Mouse (Mus musculus) layer of hippocampus, adult 9-10 months (tissue): ENCODE measurements around the gene Slc25a12.
"Not testable (repeated sequence)": the region's sequence is repeated elsewhere in the genome, so short reads cannot be mapped to it uniquely, and the experiment has no call there.

Experiments used
- DNase-seq: peaks from one replicate; pipeline ENCODE4 v3.0.0; 2022; ENCODE audit warnings: low spot score

Gene Slc25a12

DNA sequence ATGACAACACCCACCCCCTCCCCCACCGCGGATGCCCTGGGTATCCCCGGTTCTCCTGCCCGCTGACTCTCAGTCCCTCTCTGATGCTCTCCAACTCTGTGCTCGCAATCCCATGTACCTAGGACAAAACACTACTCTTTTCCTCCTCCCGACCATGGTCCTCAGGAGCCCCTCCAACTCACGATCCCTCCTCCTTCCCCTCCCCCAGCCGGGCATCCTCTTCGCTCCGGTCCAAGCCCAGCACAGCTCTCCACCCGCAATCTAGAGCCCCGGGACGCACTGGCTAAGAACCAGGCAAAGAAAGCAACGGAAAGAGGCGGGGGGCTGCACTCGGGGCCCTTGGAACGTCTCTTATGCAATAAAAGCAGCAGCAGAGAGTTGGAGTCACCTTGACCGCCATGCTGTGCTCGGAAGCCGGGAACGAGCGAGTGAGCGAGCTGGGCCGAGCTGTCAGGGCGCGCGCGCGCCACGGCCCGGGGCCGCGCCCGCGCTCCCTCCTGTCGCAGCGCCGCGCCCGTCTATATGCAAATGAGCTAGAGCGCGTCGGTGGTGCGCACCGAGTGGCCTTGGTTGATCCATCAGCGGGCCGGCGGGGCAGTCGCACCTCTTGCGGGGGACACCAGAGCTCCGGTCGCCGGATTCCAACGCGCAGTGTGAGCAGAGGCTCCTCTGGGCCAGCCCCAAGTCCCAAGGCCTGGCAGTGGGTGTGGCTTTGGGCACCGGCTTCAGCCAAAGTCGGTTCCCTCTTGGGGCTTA lies at the start of gene Slc25a12:
Slc25a12 (minus strand) TSS at position 625 of the 756 bp plus-strand sequence.
- peak; percentile 49 for DNase-seq

DNA sequence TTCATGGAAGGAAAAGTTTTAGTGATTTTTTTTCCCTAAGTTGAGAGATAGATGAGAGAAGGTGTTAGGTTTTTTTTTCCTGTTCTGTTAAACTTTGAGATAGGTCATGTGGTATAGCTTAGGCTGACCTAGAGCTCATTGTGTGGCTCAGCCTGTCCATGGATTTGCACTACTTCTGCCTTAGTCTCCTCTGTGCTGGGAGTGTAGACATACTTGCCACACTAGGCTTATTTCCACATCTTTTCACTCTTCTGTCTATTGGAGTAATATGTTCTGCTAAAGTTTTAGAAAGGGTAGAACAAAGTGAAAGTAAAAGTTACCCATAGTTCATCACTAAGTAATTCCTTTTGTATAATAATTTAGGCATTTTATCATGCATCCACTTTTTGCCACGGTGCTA lies 38.1 kb upstream of the Slc25a12 start:
- no peak for DNase-seq

DNA sequence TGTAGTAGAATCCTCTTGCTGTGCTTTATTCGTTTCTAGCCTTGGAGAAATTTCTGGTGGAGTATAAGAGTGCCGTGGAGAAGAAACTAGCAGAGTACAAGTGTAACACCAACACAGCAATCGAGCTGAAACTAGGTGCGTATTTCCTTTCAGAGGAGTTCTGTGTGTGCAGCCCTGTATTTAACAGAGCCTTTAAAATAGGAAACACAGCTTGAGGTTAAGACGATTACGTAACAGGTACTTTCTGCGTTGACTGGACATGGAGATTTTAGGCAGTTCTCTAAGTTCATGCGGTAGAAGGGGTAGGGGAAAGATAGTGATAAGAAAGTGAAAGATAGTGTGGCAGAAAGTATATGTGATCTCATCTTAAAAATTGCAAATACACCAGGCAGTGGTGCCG lies 22.3 kb upstream of the Slc25a12 start:
- no peak for DNase-seq

GRCm38 (mm10) chr2:71388951-71389763 lies 21.6 kb upstream of the Slc25a12 start, which contains the start of gene Hat1:
Gene Hat1, plus strand, starts transcription at chr2:71388958.
- DNase-seq: peak; percentile 84

DNA sequence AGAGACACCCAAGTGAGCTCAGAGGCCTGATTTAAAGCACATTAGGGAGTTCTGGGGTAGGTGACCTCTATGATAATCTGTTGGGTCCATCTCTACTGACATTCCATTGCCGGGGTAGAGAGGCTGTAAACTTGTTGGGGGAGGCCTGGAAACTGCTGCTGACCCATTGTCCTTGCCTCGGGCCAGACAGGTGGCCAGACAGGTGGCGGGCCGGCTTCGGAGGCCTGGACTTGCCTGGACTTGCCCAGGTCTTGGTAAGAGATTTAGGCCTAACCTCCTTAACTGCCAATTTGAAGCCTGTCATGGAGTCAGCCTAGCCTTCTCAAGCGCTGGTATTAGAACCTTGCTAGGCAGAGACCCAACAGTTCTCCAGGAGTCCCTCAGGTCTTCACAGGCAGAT lies 20.2 kb upstream of the Slc25a12 start:
- DNase-seq: no peak

DNA sequence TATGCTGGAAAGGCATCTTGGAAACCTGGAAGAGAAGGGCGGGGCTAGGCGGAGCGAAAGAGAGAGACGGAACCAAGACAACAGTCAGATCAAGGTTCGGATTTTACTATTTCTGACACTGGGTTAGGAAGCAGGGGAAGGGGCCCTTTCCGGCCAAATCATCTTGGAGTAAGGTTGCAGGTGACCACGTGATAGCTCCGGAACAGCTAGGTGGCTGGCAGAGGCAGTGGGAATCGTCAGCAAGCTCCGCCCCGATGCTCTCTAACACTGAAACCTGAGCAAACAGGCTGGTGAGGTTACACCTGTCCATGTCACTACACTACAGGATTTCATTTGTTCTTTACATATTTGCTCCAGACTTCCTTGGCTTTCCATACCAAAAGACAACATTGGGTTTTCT lies 16.3 kb upstream of the Slc25a12 start:
- no peak for DNase-seq

DNA sequence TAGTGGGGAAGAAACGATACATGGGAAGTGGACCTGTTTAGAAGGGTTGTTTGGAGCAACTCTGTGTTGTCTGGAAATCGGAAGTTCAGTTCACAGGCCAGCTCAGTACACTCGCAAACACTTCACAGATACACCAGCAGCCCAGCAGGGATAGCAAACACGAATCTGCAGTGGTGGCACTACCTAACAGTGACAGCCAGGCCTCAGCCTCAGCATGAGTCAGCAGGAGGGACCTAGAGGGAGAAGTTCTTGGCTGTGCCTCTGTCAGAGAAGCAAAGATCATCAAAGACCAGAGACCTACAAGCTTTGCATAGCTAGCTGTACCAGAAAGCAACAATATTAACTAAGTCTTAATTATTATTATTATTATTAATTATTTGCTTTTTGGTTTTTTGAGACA lies 14.4 kb upstream of the Slc25a12 start:
- DNase-seq: no peak

DNA sequence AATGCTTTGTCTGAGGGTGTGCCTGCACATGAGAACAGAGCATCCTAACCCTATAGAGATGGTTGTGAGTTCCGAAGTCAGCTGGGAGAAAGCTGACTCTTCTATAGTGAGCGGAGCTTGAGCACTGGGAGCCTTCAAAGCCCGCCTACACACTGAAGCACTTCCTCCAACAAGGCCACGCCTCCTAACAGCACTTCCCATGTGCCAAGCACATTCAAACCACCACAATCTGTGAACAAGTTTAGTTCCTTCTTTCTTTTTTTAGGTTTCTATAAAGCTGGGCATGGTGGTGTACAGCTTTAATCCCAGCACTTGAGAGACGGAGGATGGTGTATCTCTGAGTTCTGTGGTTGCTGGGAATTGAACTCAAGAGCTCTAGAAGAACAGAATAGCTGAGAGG lies 9.9 kb upstream of the Slc25a12 start:
- DNase-seq: no peak

DNA sequence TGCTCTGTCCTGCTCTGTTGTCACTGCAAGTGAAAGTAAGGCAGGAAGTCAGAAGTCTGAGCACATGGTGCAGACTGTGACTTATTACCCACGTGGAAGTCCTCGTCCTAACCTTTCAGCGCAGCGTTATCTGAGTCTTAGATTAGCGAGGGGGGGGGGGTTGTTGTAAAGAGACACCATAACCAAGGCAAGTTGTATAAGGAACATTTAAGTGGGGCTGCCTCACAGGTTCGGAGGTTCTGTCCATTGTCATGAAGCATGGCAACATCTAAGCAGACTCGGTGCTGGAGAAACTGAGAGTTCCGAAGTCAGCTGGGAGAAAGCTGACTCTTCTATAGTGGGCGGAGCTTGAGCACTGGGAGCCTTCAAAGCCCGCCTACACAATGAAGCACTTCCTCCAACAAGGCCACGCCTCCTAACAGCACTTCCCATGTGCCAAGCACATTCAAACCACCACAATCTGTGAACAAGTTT lies 8.9 kb upstream of the Slc25a12 start:
- no peak for DNase-seq

DNA sequence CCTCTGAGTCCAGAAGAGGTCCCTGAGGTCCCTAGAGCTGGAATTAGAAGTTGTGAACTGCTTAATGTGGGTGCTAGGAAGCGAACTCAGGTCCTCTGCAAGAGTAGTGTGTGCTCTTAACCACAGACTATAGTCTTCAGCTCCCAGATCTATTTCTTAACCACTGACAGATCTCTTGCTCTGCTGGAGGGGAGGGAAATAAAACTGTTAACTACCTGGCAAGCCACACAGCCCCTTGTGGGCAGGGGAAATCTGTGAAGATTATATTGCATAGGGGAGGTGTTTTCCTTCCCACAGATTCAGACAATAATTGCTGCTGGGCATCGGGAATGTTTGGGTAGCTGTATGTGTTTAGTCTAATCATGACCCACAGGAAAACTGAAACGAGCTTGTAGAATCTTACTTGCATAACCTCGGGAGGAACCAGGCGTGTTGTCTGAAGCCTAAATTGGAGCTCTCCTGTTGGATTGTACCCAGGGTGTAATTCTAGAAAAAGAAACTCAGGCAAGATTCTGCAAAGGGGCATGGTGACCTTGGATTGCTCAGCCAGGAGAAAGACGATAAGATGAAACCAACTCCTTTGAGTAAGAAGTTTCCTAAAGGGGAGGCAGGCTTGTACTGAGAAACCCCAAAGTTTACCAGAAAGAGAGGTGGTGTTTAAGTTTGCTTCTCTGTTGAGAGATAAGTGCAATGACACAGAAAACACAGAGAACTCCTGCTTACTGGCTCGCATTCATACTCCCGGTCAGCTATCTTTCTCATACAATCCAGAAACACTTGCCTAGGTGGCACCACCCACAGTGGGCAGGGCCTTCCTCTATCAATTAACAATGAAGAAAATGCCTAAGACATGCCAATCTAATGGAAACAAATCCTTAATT lies 7.0 kb upstream of the Slc25a12 start:
- DNase-seq: no peak

DNA sequence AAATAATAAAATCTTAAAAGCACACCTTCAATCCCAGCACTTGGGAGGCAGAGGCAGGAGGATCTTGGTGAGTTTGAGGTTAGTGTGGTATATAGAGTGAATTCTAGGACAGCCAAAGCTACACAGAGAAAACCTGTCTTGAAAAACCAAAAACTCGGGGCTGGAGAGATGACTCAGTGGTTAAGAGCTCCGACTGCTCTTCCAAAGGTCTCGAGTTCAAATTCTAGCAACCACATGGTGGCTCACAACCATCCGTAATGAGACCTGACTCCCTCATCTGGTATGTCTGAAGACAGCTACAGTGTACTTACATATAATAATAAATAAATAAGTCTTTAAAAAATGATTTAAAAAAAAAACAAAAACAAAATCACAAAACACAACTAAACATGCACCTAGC lies 4.7 kb upstream of the Slc25a12 start:
- not testable (repeated sequence) for DNase-seq

DNA sequence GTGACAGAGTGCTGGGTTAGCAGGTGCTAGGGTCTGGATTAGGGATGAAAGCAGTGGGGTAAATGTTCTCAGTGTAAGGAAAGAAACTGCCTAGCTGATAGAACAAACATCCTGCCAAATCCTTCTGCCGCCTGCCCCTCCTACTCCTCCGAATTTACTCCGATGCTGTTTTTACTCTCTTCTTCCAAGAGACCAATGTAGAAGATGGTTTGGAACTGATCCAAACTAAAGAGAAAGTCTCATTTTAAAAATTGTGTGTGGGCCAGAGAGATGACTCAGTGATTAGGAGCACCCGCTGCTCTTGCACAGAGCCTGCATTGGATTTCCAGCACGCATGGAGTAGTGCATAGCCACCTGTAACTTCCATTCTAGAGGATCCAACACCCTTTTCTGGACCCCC lies 4.2 kb upstream of the Slc25a12 start:
- no peak for DNase-seq

- no peak for DNase-seq
These were observed 537 bp upstream of the Slc25a12 start for GRCm38 (mm10) chr2:71368086-71368485.

- DNase-seq: no peak
These were observed 878 bp downstream of the Slc25a12 start for GRCm38 (mm10) chr2:71366618-71367124.

GRCm38 (mm10) chr2:71360192-71360591 lies 7.4 kb downstream of the Slc25a12 start:
- DNase-seq: no peak

DNA sequence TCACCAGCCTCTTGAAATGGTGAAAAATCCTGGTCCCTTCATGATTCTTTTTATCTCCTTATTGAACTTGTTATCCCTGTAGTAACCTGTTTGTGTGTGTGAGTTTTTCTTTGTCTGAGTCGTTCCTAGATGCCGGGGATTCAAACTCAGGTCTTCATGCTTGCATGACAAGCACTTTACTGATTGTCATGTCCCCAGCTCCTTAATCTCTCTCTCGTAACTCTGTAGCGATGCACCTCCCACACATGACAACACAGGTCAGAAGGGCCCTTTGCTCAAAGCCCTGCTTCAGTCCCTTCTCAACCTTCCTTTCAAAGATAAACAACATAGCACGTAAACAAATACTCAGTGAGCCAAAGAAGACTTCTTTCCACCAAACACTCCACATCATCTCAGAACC lies 9.2 kb downstream of the Slc25a12 start:
- no peak for DNase-seq

- DNase-seq: no peak
These were observed 13.5 kb downstream of the Slc25a12 start for GRCm38 (mm10) chr2:71354055-71354425.

DNA sequence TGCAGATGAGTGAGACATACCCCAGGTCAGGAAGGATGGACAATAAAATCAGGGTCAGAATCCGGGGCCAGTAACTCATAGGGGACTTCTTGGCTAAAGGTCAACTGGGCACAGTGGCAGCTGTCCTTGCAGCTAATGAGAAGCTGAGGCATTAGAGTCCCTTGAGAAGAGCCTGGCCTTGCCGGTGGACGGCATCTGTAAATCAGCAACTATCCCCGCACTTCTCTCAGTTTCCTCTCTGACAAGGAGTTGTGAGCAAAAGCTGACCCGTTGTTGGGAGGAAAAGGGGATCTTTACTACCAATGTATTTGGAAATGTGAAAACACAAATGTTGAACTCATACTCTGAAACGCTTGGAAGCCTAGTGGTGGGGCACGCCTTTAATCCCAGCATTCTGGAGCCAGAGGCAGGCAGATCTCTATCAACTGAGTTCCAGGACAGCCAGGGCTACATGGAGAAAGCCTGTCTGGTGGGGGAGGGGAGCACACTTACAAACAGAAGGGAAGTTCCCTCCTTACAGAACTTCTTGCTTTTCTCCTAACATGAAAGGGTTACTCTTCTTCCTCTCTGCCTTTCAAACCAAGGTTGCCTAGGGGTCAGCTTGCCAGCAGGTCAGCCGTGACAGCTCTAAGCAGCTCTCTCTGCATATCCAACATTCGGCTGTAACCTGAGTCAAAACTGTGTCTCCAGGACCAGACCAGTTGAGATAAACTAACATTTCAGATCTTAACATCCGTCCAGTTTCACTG lies 14.1 kb downstream of the Slc25a12 start:
- DNase-seq: no peak

- DNase-seq: no peak
These were observed 15.9 kb downstream of the Slc25a12 start for GRCm38 (mm10) chr2:71351727-71351987.

DNA sequence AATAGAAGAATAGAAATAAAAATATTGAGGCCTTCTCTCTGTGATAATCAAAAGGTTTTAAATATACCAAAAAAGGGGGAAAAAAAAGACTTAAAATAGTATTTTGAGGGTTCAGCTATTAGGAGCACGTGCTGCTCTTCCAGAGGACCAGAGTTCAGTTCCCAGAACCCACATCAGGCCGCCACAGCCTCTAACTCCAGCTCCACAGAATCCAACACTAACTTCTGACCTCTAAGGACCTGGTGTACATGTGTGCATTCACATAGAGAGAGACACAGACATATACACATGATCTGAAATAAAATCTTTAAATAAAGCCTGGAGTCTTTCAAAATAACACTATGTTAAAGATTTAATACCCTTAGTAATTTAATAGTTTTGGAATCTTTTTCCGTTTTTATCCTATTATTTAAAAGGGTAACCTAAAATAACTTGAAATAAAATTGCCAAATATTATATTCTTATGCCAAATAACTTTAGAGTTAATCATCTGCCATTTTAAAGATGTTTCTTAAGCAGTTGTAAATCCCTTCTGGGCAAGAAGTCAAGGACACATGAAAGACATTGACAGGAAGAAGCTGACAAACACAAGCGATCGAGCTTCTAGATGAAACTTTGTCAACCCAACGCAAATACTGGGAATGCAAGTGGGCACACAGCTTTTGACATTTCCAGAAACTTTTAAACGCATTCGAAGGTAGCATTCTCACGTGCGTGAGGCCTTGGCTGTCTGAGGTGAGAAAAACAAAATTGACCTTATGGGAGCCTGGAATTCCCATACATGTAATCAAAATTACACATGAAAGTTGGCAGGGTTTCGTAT lies 16.4 kb downstream of the Slc25a12 start:
- DNase-seq: no peak

DNA sequence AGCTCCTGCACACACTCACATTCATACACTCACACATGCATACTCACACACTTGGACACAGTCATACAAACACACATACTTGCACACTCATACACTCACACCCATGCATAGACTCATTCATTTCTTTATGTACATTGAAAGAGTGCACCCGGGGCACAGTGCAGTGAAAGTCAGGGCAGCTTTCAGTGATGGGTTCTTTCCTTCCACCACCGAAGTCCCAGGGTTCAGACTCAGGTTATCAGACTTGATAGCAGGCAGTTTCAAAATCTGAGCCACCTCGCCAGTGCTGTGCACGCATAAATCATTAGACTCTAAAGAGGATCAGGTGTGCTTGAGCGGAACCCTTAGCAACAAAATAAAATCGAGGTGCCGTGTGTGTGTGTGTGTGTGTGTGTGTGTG lies 17.4 kb downstream of the Slc25a12 start:
- DNase-seq: no peak
